Mouse (Mus musculus) R1 (cell line): ENCODE results near the gene Epb41l4b.

ENCODE experiments used
- DNase-seq: peaks from one replicate; pipeline ENCODE4 v3.0.0-alpha.2; 2018; ENCODE audit warnings: low read depth, low spot score

The Epb41l4b gene

DNA sequence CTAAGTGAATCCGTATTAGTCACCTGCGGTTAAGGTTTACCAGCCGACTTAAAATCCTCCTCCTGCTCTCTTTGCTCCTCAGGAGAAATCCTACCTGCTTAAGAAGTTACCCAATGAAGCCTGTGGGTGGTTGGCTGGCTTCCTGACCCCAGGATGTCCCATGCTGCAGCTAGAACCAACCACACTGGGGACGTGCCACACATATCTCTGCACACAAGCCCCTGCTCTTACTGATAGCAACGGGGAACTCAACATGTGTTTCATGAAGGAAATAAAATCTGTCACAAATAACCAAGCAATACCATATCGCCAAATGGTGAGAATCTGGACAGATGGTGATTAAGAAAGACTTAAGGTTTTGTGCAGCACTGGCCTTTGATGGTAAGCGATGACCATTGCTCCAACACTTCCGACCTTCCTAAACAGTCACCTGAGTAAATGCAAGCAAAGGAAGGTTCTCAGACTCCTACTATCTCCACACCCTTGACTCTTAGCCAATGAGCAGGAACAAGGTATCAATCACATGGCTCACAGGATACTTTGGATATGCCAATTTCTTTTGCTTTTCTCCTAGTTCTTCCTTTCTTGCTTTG lies 131.7 kb downstream of the Epb41l4b start:
- DNase-seq, result no peak

DNA sequence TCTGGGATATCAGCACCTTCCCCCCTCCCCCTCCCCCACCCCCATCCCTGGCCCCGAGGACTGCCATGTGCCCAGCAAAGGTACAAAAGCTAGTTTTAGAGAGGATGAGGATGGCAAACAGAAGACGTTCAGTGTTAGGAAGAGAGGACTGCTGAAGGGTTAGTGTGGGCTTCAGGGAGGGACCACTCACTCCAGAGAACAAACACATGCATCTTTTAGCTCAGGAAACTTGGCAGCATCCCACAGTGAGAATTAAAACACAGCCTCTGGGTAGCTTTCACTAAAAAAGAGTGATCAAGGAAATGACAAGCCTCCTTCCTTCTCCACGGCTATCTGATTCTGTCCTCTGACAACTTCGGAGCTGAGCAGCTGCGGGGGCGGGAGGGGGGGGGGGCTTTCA lies 132.3 kb downstream of the Epb41l4b start:
- no peak for DNase-seq

GRCm38 (mm10) chr4:57010425-57010824 lies 132.8 kb downstream of the Epb41l4b start:
- no peak for DNase-seq

DNA sequence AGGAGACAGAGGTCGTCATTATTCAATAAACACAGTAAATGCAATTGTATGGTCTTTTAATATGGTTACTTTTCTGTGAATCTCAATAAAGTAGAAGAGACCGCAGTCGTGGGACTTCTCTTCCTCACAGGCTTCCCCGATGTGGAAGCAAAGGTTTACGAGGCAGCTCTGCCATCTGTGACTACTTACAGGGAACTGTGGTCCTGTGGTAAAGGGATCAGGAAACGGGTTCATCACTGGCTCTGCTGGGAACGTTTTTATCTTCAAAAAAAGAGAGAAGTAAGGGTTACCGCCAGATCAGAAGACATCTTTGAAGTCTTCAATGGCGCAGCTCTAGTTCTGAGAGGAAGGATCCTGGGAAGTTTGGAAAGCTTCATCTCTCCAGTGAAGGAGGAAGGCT lies 135.5 kb downstream of the Epb41l4b start:
- no peak for DNase-seq

GRCm38 (mm10) chr4:57005011-57005410 lies 138.2 kb downstream of the Epb41l4b start:
- no peak for DNase-seq

DNA sequence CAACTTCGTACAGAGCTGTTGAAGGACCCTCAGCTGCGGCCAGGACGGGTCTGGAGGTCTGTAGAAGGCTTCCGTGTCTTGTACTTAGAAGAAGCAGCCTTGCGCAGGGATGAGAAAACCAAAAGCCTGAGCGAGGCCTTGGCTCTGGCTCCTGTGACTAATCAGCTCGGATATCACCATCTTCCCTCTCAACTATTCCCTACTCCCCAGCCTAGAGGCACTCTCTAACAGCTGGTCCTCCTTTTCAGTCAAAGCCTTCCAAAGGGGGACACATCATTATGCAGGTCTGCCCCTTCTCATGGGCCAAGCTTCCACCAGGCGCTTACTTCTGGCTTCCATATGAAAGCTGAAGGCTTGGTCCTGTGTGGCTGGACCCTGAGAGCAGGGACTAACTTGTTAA lies 139.4 kb downstream of the Epb41l4b start:
- no peak for DNase-seq

- no peak for DNase-seq
Measured at GRCm38 (mm10) chr4:57002751-57003150, 140.5 kb downstream of the Epb41l4b start.

GRCm38 (mm10) chr4:57001437-57001836 lies 141.8 kb downstream of the Epb41l4b start:
- DNase-seq, result no peak

- DNase-seq, result no peak
Measured at GRCm38 (mm10) chr4:56993331-56993730, 149.9 kb downstream of the Epb41l4b start.

DNA sequence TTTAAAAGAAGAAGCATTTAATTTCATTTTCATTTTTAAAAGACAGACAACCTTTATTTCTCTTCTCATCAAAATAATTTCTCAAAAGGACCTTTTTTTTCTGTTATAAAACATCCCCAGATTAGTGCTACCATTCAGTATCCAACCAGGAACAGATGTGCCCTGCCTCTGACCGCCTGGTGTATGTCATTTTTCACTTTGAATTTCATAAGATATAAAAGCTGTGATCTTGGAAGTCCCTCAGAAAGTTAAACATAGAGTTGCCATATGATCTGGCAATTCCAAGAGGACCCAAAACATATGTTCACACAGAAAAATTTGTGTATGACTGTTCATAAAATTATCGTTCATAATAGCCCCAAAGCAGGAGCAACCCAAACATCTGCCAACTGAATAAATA lies 151.3 kb downstream of the Epb41l4b start:
- no peak for DNase-seq

GRCm38 (mm10) chr4:56990215-56990584 lies 153.0 kb downstream of the Epb41l4b start, which contains the start of gene Frrs1l:
Gene Frrs1l (minus strand): TSS chr4:56990391.
- peak; percentile 41 for DNase-seq

- DNase-seq, result peak; percentile 58
Measured at GRCm38 (mm10) chr4:56989431-56990214, 153.6 kb downstream of the Epb41l4b start.

- DNase-seq, result no peak
Measured at GRCm38 (mm10) chr4:56965586-56966179, 177.6 kb downstream of the Epb41l4b start.

- DNase-seq, result peak; percentile 39
Measured at GRCm38 (mm10) chr4:56963687-56964086, 179.6 kb downstream of the Epb41l4b start.

GRCm38 (mm10) chr4:56961320-56961925 lies 181.8 kb downstream of the Epb41l4b start:
- no peak for DNase-seq

GRCm38 (mm10) chr4:56957518-56957917 lies 185.7 kb downstream of the Epb41l4b start:
- DNase-seq, result peak; percentile 82

DNA sequence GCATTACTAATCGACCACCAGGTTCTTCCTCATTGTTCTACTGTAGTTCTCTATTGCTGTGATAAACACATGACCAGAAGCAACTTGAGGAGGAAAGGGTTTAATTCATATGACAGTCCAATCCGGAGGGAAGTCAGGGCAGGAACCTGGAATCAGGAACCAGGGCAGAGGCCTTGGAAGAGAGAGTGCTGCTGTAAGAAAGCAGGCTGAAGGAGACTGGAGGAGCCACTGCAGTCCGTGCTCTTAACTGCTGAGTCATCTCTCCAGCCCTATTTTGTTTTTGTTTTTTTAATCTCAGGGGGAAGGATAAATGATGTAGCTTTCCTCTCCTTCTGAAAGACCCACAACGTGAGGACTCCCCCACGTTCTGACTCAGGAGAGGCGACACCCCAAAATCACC lies 190.0 kb downstream of the Epb41l4b start:
- DNase-seq, result peak; percentile 73

GRCm38 (mm10) chr4:56951701-56952100 lies 191.5 kb downstream of the Epb41l4b start:
- DNase-seq, result peak; percentile 60

DNA sequence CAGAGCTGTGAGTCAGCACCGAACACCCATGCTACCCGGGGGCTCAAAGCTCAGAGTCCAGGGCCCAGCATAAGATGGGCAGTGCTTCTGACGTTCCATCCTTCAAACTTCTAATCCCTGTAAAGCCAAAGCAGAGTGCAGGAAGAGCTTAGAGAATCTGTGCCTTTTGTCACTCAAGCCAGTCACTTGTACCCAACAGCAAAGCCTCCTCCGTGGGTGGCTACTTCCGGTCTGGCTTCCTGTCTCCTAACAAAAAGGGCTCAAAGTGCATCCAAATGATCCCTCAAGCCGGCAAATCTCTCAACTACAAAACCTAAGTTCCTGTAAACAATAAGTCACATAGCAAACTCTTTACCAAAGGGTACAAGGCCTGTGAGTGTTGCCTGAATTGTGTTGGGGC lies 193.7 kb downstream of the Epb41l4b start:
- peak; percentile 74 for DNase-seq

GRCm38 (mm10) chr4:56946641-56947640 lies 196.3 kb downstream of the Epb41l4b start, which contains the start of gene Tmem245:
Gene Tmem245 (minus strand): TSS chr4:56947437.
- peak; percentile 99 for DNase-seq

GRCm38 (mm10) chr4:56946180-56946579 lies 197.1 kb downstream of the Epb41l4b start:
- peak; percentile 78 for DNase-seq
